Mouse (Mus musculus) stomach, postnatal 0 days (tissue): ENCODE measurements around the gene Ep300. TPM values are rescaled to one million over a fixed set of nuclear protein-coding genes. Genes with fewer than 3 reads are reported as not detected.

Source experiments
- ATAC-seq: fragments of 200-750 bp; cut with Nextera tagmentation; 2 replicates; pipeline ENCODE4 v1.8.0; 2017; ENCODE audit not compliant: low FRiP score, low TSS enrichment
- DNase-seq: peaks from one replicate; pipeline ENCODE4 v3.0.0-alpha.2; 2016; ENCODE audit warnings: low spot score
- H3K27ac ChIP-seq: fragments of 300-500 bp; sonication (generic); replicated peaks from 2 replicates; pipeline ENCODE4 v1.5.1; 2014; ENCODE audit warnings: mild to moderate bottlenecking, control low read depth
- H3K27me3 ChIP-seq: fragments of 300-500 bp; sonication (generic); 2 replicates; pipeline ENCODE4 v1.6.1; 2014; ENCODE audit warnings: low read length; ENCODE audit not compliant: control insufficient read depth, insufficient read depth
- H3K36me3 ChIP-seq: fragments of 300-500 bp; sonication (generic); 2 replicates; pipeline ENCODE4 v1.6.1; 2014; ENCODE audit warnings: low read length, mixed read lengths; ENCODE audit not compliant: control insufficient read depth, insufficient read depth
- H3K4me1 ChIP-seq: fragments of 300-500 bp; sonication (generic); replicated peaks from 2 replicates; pipeline ENCODE4 v1.6.1; 2014; ENCODE audit warnings: antibody characterized with exemption; ENCODE audit not compliant: control insufficient read depth, insufficient read depth
- H3K4me2 ChIP-seq: fragments of 300-500 bp; sonication (generic); replicated peaks from 2 replicates; pipeline ENCODE4 v1.6.1; 2014; ENCODE audit warnings: low read depth, mild to moderate bottlenecking, control low read depth, moderate library complexity
- H3K4me3 ChIP-seq: fragments of 300-500 bp; sonication (generic); 2 replicates; pipeline ENCODE4 v1.5.1; 2014; ENCODE audit warnings: low read depth, low read length, control low read depth
- H3K9ac ChIP-seq: fragments of 300-500 bp; sonication (generic); 2 replicates; pipeline ENCODE4 v1.6.1; 2014; ENCODE audit warnings: mild to moderate bottlenecking, low read length, control low read depth, mixed read lengths
- H3K9me3 ChIP-seq: fragments of 300-500 bp; sonication (generic); 2 replicates; pipeline ENCODE4 v1.6.1; 2016; ENCODE audit warnings: low read length; ENCODE audit not compliant: control insufficient read depth
- CTCF ChIP-seq: IDR thresholded peaks from 2 replicates; pipeline ENCODE4 v1.5.1; 2016; ENCODE audit warnings: antibody characterized with exemption, low read depth, mild to moderate bottlenecking, moderate library complexity
- EP300 ChIP-seq: optimal IDR thresholded peaks from 2 replicates; pipeline ENCODE3; 2016; ENCODE audit warnings: antibody characterized with exemption
- WGBS: fragments of 180-500 bp; shearing (Covaris S2); extraction: QIAGEN DNeasy Blood & Tissue Kit; methylation state at CpG from one replicate; pipeline ENCODE4 v1.1.7; 2014; 5-methylcytosine and 5-hydroxymethylcytosine counted together
- polyA plus RNA-seq: library from polyadenylated mRNA; unstranded; fragments of >200 nt; fragmentation: Nextera tagmentation; extraction: Ambion mirVana; gene quantifications from 2 replicates; pipeline ENCODE4 v1.2.1, GENCODE M21; 2015

The Ep300 gene
- polyA plus RNA-seq, 1 experiment from 2014 or later, result 6.0 TPM

GRCm38 (mm10) chr15:81562491-81563488 lies 22.4 kb upstream of the Ep300 start:
- H3K9ac ChIP-seq, result no peak overlapping the region
- WGBS, result 37% methylated on average over 9 of the region's 9 CpGs
- DNase-seq (no peak), ATAC-seq (peak; percentile 65; the same call in 1 of the 2 replicates)
- H3K36me3 ChIP-seq, result no peaks in the 10 kb centered on the region
- no peaks in the 10 kb centered on the region for H3K27me3 ChIP-seq
- no peak overlapping the region for H3K27ac ChIP-seq
- TF ChIP-seq EP300 (no peak), CTCF (no peak)
- H3K4me1 ChIP-seq, result no peaks in the 10 kb centered on the region
- H3K4me2 ChIP-seq, result no peak overlapping the region
- H3K4me3 ChIP-seq, result no peak overlapping the region
- H3K9me3 ChIP-seq, result no peaks in the 10 kb centered on the region

- no peak for TF ChIP-seq EP300
- no peak for TF ChIP-seq CTCF
- no peaks in the 10 kb centered on the region for H3K27me3 ChIP-seq
- no peak overlapping the region for H3K27ac ChIP-seq
- H3K36me3 ChIP-seq, result no peaks in the 10 kb centered on the region
- ATAC-seq (no peak), DNase-seq (no peak)
- no peak overlapping the region for H3K4me2 ChIP-seq
- no peaks in the 10 kb centered on the region for H3K9me3 ChIP-seq
- H3K4me3 ChIP-seq, result no peak overlapping the region
- H3K9ac ChIP-seq, result no peak overlapping the region
- 12% methylated on average over 2 of the region's 2 CpGs for WGBS
- H3K4me1 ChIP-seq, result no peaks in the 10 kb centered on the region
Observed at GRCm38 (mm10) chr15:81568093-81568492, 17.1 kb upstream of the Ep300 start.

GRCm38 (mm10) chr15:81568592-81568991 lies 16.6 kb upstream of the Ep300 start:
- no peak overlapping the region for H3K27ac ChIP-seq
- no peaks in the 10 kb centered on the region for H3K4me1 ChIP-seq
- no peaks in the 10 kb centered on the region for H3K9me3 ChIP-seq
- no peaks in the 10 kb centered on the region for H3K27me3 ChIP-seq
- ATAC-seq, result no peak
- no peak overlapping the region for H3K4me3 ChIP-seq
- WGBS, result 21% methylated on average over 2 of the region's 2 CpGs
- H3K9ac ChIP-seq, result no peak overlapping the region
- no peak overlapping the region for H3K4me2 ChIP-seq
- no peaks in the 10 kb centered on the region for H3K36me3 ChIP-seq
- TF ChIP-seq CTCF (no peak), EP300 (no peak)
- DNase-seq, result no peak

GRCm38 (mm10) chr15:81576961-81577360 lies 8.2 kb upstream of the Ep300 start:
- no peaks in the 10 kb centered on the region for H3K4me1 ChIP-seq
- H3K9ac ChIP-seq, result no peak overlapping the region
- ATAC-seq (no peak), DNase-seq (no peak)
- no peak overlapping the region for H3K4me2 ChIP-seq
- no peak overlapping the region for H3K27ac ChIP-seq
- no peak overlapping the region for H3K4me3 ChIP-seq
- H3K27me3 ChIP-seq, result no peaks in the 10 kb centered on the region
- TF ChIP-seq CTCF (no peak), EP300 (no peak)
- no peaks in the 10 kb centered on the region for H3K9me3 ChIP-seq
- WGBS, result 10% methylated on average over 3 of the region's 3 CpGs
- no peaks in the 10 kb centered on the region for H3K36me3 ChIP-seq

GRCm38 (mm10) chr15:81577743-81578165 lies 7.4 kb upstream of the Ep300 start:
- H3K4me1 ChIP-seq, result no peaks in the 10 kb centered on the region
- no peak for TF ChIP-seq EP300
- no peak for TF ChIP-seq CTCF
- no peaks in the 10 kb centered on the region for H3K36me3 ChIP-seq
- no peak overlapping the region for H3K4me3 ChIP-seq
- 90% methylated on average over 7 of the region's 7 CpGs for WGBS
- no peak for DNase-seq
- H3K4me2 ChIP-seq, result no peak overlapping the region
- no peak for ATAC-seq
- H3K27me3 ChIP-seq, result no peaks in the 10 kb centered on the region
- no peak overlapping the region for H3K9ac ChIP-seq
- H3K9me3 ChIP-seq, result no peaks in the 10 kb centered on the region
- H3K27ac ChIP-seq, result no peak overlapping the region

GRCm38 (mm10) chr15:81584466-81584865 lies 685 bp upstream of the Ep300 start:
- ATAC-seq, result no peak
- H3K4me2 ChIP-seq, result peak overlapping the region; percentile 63
- no peak for DNase-seq
- no peak for TF ChIP-seq EP300
- TF ChIP-seq CTCF, result no peak
- peak overlapping the region; percentile 63 for H3K9ac ChIP-seq
- H3K4me3 ChIP-seq, result peak overlapping the region; percentile 97
- WGBS, result 7% methylated on average over 3 of the region's 3 CpGs
- no peaks in the 10 kb centered on the region for H3K36me3 ChIP-seq
- H3K4me1 ChIP-seq, result no peaks in the 10 kb centered on the region
- no peaks in the 10 kb centered on the region for H3K9me3 ChIP-seq
- H3K27ac ChIP-seq, result peak overlapping the region; percentile 82
- no peaks in the 10 kb centered on the region for H3K27me3 ChIP-seq
